ENCODE assay signal across 23 mouse cellular contexts in the genomic region with DNA sequence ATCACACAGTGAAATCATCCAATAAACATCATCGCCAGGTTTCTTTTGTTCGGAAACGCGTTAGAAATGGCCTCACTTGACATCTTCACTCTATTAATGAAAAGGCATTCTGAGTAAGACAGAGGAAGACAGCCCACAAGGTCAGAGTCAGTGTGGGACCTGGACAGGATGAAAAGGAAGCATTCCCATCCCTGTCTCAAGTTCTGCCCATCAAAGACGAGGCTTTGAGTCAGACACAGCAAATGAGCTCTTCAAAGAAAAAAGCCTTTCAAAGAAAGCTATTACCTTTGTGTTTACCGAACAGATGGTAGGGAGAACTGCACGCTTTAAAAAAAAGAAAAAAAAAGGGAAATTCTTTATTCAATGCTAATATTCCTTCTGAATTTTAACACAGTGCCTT.
DNase-seq lines count a peak whose midpoint lies in the region; ATAC-seq and TF ChIP-seq lines count a peak whose summit lies in the region.
"Had no signal": no experiment of that assay in that cellular context is flagged by ENCODE, and none has a peak within 500 bp of the region (broad histone marks: within the 10 kb centered on the region; RNA-seq: fewer than 3 reads in every experiment).

No protein-coding gene starts in this region.

- no peaks in the 10 kb centered on the region for H3K79me2 ChIP-seq in heart, adult 2 months (replicated peaks; ENCODE audit: control insufficient read depth, insufficient read depth, low read length)

- no peak for DNase-seq in heart, adult 2 months
- no peak for DNase-seq in heart, adult 11 months
- DNase-seq in hindbrain, embryonic 10.5 days (ENCODE audit: low spot score), result no peak
- peak; percentile 70 for DNase-seq in brain, embryonic 14.5 days (ENCODE audit: low read depth)
- DNase-seq in forebrain, postnatal 0 days, result no peak
- no peak for DNase-seq in thymus, postnatal 10 days (ENCODE audit: low spot score in 2 of 2)
- DNase-seq: adrenal gland, postnatal 25 days; cerebellum, adult 9-10 months; gastrocnemius, postnatal 14 days; heart, adult 18-20 months; kidney, adult 11 months; kidney, postnatal 36 days; liver, embryonic 13.5 days; lung, adult 2 months; lung, postnatal 14 days; right cerebral cortex, postnatal 14 days had no signal

- TF ChIP-seq EP300 in heart, adult 2 months (IDR thresholded peaks at IDR 0.05; ENCODE audit: insufficient read depth, low read depth, low read length), result no peak

- peaks cover 8% of the 10 kb centered on the region for H3K4me1 ChIP-seq in heart, adult 2 months (ENCODE audit: control insufficient read depth, insufficient read depth, low read length)
- peaks cover 11% of the 10 kb centered on the region for H3K4me1 ChIP-seq in hindbrain, embryonic 15.5 days (replicated peaks)
- peaks cover 17% of the 10 kb centered on the region for H3K4me1 ChIP-seq in hindbrain, embryonic 10.5 days (replicated peaks)
- H3K4me1 ChIP-seq in forebrain, postnatal 0 days (ENCODE audit: insufficient read depth), result no peaks in the 10 kb centered on the region

- no peak for ATAC-seq in hindbrain, embryonic 15.5 days (ENCODE audit: low FRiP score, low read depth)
- ATAC-seq in forebrain, postnatal 0 days, result peak; percentile 46; the same call in 1 of the 2 replicates
- ATAC-seq: CD4-positive, CD25-positive, alpha-beta regulatory T cell, adult 4 months had no signal

- TF ChIP-seq CTCF in heart, adult 2 months (IDR thresholded peaks at IDR 0.05), result no peak
- no peak for TF ChIP-seq CTCF in brain, embryonic 14.5 days (IDR thresholded peaks at IDR 0.05; ENCODE audit: borderline replicate concordance, extremely low read depth, insufficient read depth, insufficient read length)
- no peak for TF ChIP-seq CTCF in forebrain, postnatal 0 days (IDR thresholded peaks at IDR 0.05; ENCODE audit: low read depth)

- TF ChIP-seq POLR2A in heart, adult 2 months (IDR thresholded peaks at IDR 0.05; ENCODE audit: insufficient read depth, low read depth, low read length), result no peak
- no peak for TF ChIP-seq POLR2A in brain, embryonic 14.5 days (IDR thresholded peaks at IDR 0.05; ENCODE audit: borderline replicate concordance, extremely low read depth, insufficient read depth, insufficient read length, poor library complexity, severe bottlenecking)

- H3K4me2 ChIP-seq in hindbrain, embryonic 15.5 days, result no peak overlapping the region
- H3K4me2 ChIP-seq in forebrain, postnatal 0 days (ENCODE audit: low read depth), result no peak overlapping the region
- H3K4me2 ChIP-seq: embryonic facial prominence, embryonic 15.5 days; heart, embryonic 15.5 days; kidney, embryonic 15.5 days; liver, embryonic 13.5 days had no signal

- no peaks in the 10 kb centered on the region for H3K9me3 ChIP-seq in hindbrain, embryonic 15.5 days
- H3K9me3 ChIP-seq in hindbrain, embryonic 10.5 days, result no peaks in the 10 kb centered on the region
- no peaks in the 10 kb centered on the region for H3K9me3 ChIP-seq in forebrain, postnatal 0 days (ENCODE audit: low read length)
- H3K9me3 ChIP-seq: embryonic facial prominence, embryonic 15.5 days; heart, embryonic 15.5 days; kidney, embryonic 15.5 days; liver, embryonic 13.5 days had no signal

- intact Hi-C loops in heart, adult 2 months (cut with DNase I), result no loop called here

- H3K27ac ChIP-seq in heart, adult 2 months, result peak overlapping the region; percentile 45; the same call in 1 of the 2 replicates
- H3K27ac ChIP-seq in hindbrain, embryonic 15.5 days (replicated peaks), result peak overlapping the region; percentile 35
- H3K27ac ChIP-seq in hindbrain, embryonic 10.5 days, result no peak overlapping the region
- H3K27ac ChIP-seq in forebrain, postnatal 0 days (ENCODE audit: low read depth, low read length), result peak overlapping the region; percentile 77
- H3K27ac ChIP-seq: embryonic facial prominence, embryonic 15.5 days; heart, embryonic 15.5 days; kidney, embryonic 15.5 days; left cerebral cortex, adult 2 months; liver, embryonic 13.5 days; stomach, postnatal 0 days had no signal

- 68% methylated on average over 7 of the region's 7 CpGs for WGBS in heart, adult 2 months
- WGBS in hindbrain, embryonic 15.5 days, result 36% methylated on average over 7 of the region's 7 CpGs
- WGBS in hindbrain, embryonic 10.5 days, result 61% methylated on average over 7 of the region's 7 CpGs
- WGBS in forebrain, postnatal 0 days, result 31% methylated on average over 7 of the region's 7 CpGs

- no peak overlapping the region for H3K4me3 ChIP-seq in heart, adult 2 months
- no peak overlapping the region for H3K4me3 ChIP-seq in hindbrain, embryonic 15.5 days
- no peak overlapping the region for H3K4me3 ChIP-seq in hindbrain, embryonic 10.5 days
- H3K4me3 ChIP-seq in forebrain, postnatal 0 days (ENCODE audit: low read depth, low read length), result no peak overlapping the region
- H3K4me3 ChIP-seq: embryonic facial prominence, embryonic 15.5 days; heart, embryonic 15.5 days; kidney, embryonic 15.5 days; left cerebral cortex, adult 2 months; liver, embryonic 13.5 days had no signal

- H3K36me3 ChIP-seq in heart, adult 2 months (ENCODE audit: control insufficient read depth, insufficient read depth, low read length), result peaks cover 15% of the 10 kb centered on the region
- H3K36me3 ChIP-seq in hindbrain, embryonic 15.5 days, result no peaks in the 10 kb centered on the region
- H3K36me3 ChIP-seq in hindbrain, embryonic 10.5 days, result no peaks in the 10 kb centered on the region
- H3K36me3 ChIP-seq in forebrain, postnatal 0 days (ENCODE audit: insufficient read depth), result no peaks in the 10 kb centered on the region
- H3K36me3 ChIP-seq: embryonic facial prominence, embryonic 15.5 days; heart, embryonic 15.5 days; kidney, embryonic 15.5 days; liver, embryonic 13.5 days had no signal

- no peak overlapping the region for H3K9ac ChIP-seq in heart, adult 2 months (ENCODE audit: low read depth, low read length)
- H3K9ac ChIP-seq in hindbrain, embryonic 15.5 days, result no peak overlapping the region
- H3K9ac ChIP-seq in forebrain, postnatal 0 days, result no peak overlapping the region
- H3K9ac ChIP-seq: embryonic facial prominence, embryonic 15.5 days; heart, embryonic 15.5 days; kidney, embryonic 15.5 days; liver, embryonic 13.5 days had no signal

- H3K27me3 ChIP-seq in heart, adult 2 months (ENCODE audit: control insufficient read depth, insufficient read depth, low read length), result no peaks in the 10 kb centered on the region
- no peaks in the 10 kb centered on the region for H3K27me3 ChIP-seq in hindbrain, embryonic 15.5 days
- no peaks in the 10 kb centered on the region for H3K27me3 ChIP-seq in hindbrain, embryonic 10.5 days (ENCODE audit: insufficient read depth, poor library complexity, severe bottlenecking)
- no peaks in the 10 kb centered on the region for H3K27me3 ChIP-seq in forebrain, postnatal 0 days (ENCODE audit: insufficient read depth, low read length)
- H3K27me3 ChIP-seq: embryonic facial prominence, embryonic 15.5 days; heart, embryonic 15.5 days; kidney, embryonic 15.5 days; liver, embryonic 13.5 days had no signal
